Mouse (Mus musculus) neutrophil, adult 59 days (primary cell): ENCODE measurements around the gene Col5a3. TPM values are rescaled to one million over a fixed set of nuclear protein-coding genes. Genes with fewer than 3 reads are reported as not detected.

Source experiments
- total RNA-seq, 2 experiments: library from RNA; stranded (reverse); gene quantifications; 1 replicate in 1 of 2; 2 replicates in 1 of 2; pipeline ENCODE4 v1.2.4; 2023

Gene Col5a3
- total RNA-seq: 1 to 10 TPM in 1 of 2 experiments, under 1 TPM in 1; 0.60 to 1.1 TPM

DNA sequence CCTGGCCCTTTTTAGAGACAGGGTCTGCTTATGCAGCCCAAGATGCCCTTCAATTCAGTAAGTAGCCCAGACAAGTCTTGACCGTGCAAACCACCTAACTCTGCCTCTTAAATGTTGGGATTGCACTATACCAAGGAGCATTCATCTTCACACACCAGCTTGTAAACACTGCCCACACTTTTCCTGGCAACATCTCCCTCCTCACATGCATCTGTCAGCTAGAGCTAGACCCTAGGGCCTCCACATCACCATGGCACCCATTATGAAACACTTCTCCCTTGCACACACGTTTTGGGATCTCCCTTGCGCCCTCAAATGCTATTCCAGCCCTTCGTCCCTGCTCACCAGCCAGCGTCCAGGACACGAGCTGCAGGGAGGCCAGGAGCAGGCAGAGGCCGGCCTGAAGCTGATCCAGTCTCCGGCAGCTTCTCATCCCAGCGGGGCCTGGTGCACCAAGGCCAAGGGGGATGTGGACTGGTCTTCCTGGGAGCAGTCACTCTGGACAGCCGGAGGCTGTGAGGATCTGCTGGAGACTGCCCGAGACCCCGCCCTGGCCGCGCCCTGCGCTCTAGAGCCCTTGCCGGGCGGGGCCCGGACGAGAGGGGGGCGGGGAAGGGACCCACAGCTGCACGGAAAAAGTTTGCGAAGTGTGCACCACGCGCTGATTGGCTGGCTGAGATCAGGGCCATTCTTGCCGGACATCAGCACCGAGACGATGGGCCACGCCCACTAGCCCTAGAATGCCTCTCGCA, at the start of gene Col5a3:
Gene Col5a3 (minus strand): TSS at position 547 of the 752 bp plus-strand sequence.

GRCm38 (mm10) chr9:20818236-20818635, 3.4 kb upstream of the Col5a3 start, which contains the start of gene Rdh8:
Gene Rdh8, plus strand, starts transcription at chr9:20818503.

GRCm38 (mm10) chr9:20746017-20746660, 68.7 kb downstream of the Col5a3 start, which contains the start of gene Olfm2:
Gene Olfm2, minus strand, starts transcription at chr9:20746349.

Other genes starting within 250 kb of the Col5a3 start
- gene Zfp846, start 233.8 kb downstream of the Col5a3 start, total RNA-seq: 1 to 10 TPM; 2.9 to 3.0 TPM
- gene Ubl5, start 172.2 kb downstream of the Col5a3 start, total RNA-seq: 100 to 1,000 TPM; 326 to 350 TPM
- 10 to 100 TPM; 25.3 to 33.1 TPM for gene Fbxl12, start 170.3 kb downstream of the Col5a3 start, total RNA-seq
- gene Pin1, start 163.0 kb downstream of the Col5a3 start, total RNA-seq: 1 to 10 TPM; 8.1 to 9.1 TPM
- gene Olfm2, start 68.7 kb downstream of the Col5a3 start, total RNA-seq: not detected
- not detected for gene Rdh8, start 3.4 kb upstream of the Col5a3 start, total RNA-seq
- 1 to 10 TPM; 5.6 to 6.5 TPM for gene A230050P20Rik, start 53.6 kb upstream of the Col5a3 start, total RNA-seq
- 1 to 10 TPM in 1 of 2 experiments, under 1 TPM in 1; 0.22 to 1.0 TPM for gene Angptl6, start 64.7 kb upstream of the Col5a3 start, total RNA-seq
- 10 to 100 TPM; 25.9 to 32.1 TPM for gene Ppan, start 73.1 kb upstream of the Col5a3 start, total RNA-seq
- 10 to 100 TPM; 74.2 to 83.2 TPM for gene Eif3g, start 83.6 kb upstream of the Col5a3 start, total RNA-seq
- gene Dnmt1, start 144.8 kb upstream of the Col5a3 start, total RNA-seq: 100 to 1,000 TPM; 108 to 111 TPM
- gene S1pr2, start 161.7 kb upstream of the Col5a3 start, total RNA-seq: 1 to 10 TPM; 5.7 to 7.9 TPM
- gene Mrpl4, start 187.7 kb upstream of the Col5a3 start, total RNA-seq: 10 to 100 TPM; 31.9 to 42.1 TPM
- gene Icam1, start 200.9 kb upstream of the Col5a3 start, total RNA-seq: 10 to 100 TPM; 16.2 to 16.3 TPM
- 1 to 10 TPM; 2.4 to 4.5 TPM for gene Icam4, start 214.3 kb upstream of the Col5a3 start, total RNA-seq
- gene Icam5, start 217.0 kb upstream of the Col5a3 start, total RNA-seq: not detected